ENCODE assay signal across 19 mouse cellular contexts in genomic region chr2:103239086-103239485, GRCm38 (mm10).
A peak's percentile ranks its signal among the peaks of the same experiment; 100 is the strongest.
DNase-seq lines count a peak whose midpoint lies in the region; ATAC-seq and TF ChIP-seq lines count a peak whose summit lies in the region.
"Had no signal": no experiment of that assay in that cellular context is flagged by ENCODE, and none has a peak within 500 bp of the region (broad histone marks: within the 10 kb centered on the region; RNA-seq: fewer than 3 reads in every experiment).

No protein-coding gene starts in this region.

- 92% methylated on average over 4 of the region's 4 CpGs for WGBS in kidney, embryonic 15.5 days

- H3K9ac ChIP-seq in kidney, embryonic 15.5 days = no peak overlapping the region
- H3K9ac ChIP-seq: embryonic facial prominence, embryonic 13.5 days; forebrain, embryonic 15.5 days; limb, embryonic 15.5 days; liver, postnatal 0 days had no signal

- H3K4me3 ChIP-seq in kidney, embryonic 15.5 days (replicated peaks) = no peak overlapping the region
- no peak overlapping the region for H3K4me3 ChIP-seq in left cerebral cortex, adult 2 months
- H3K4me3 ChIP-seq: embryonic facial prominence, embryonic 13.5 days; forebrain, embryonic 15.5 days; heart, adult 2 months; limb, embryonic 15.5 days had no signal

- H3K36me3 ChIP-seq in kidney, embryonic 15.5 days = no peaks in the 10 kb centered on the region
- H3K36me3 ChIP-seq: embryonic facial prominence, embryonic 13.5 days; forebrain, embryonic 15.5 days; limb, embryonic 15.5 days had no signal

- peak; percentile 4 to 42 for DNase-seq in kidney, postnatal 25 days
- DNase-seq in urinary bladder, adult 18-20 months (ENCODE audit: low spot score in 2 of 2) = peak; percentile 16 to 24
- DNase-seq in urinary bladder, postnatal 4 days (ENCODE audit: low spot score in 2 of 2) = no peak
- DNase-seq in adrenal gland, postnatal 25 days = peak; percentile 23
- no peak for DNase-seq in left cerebral cortex, adult 2 months (ENCODE audit: extremely low spot score in 1 of 2, low spot score in 2 of 2)
- DNase-seq in retina, postnatal 1 day = no peak
- DNase-seq: cerebellum, adult 9-11 months; gastrocnemius, postnatal 25 days; heart, adult 2 months; heart, postnatal 4 days; kidney, postnatal 14 days; liver, postnatal 0 days; lung, postnatal 36 days had no signal

- intact Hi-C loops in left cerebral cortex, adult 2 months (cut with DNase I) = no loop called here

- H3K4me2 ChIP-seq in kidney, embryonic 15.5 days = no peak overlapping the region
- H3K4me2 ChIP-seq: embryonic facial prominence, embryonic 13.5 days; forebrain, embryonic 15.5 days; limb, embryonic 15.5 days had no signal

- ATAC-seq in kidney, embryonic 15.5 days (replicated peaks; ENCODE audit: low FRiP score) = no peak
- ATAC-seq: forebrain, embryonic 15.5 days; hindbrain, embryonic 16.5 days; intestine, embryonic 16.5 days; liver, postnatal 0 days had no signal

- H3K27me3 ChIP-seq in kidney, embryonic 15.5 days = no peaks in the 10 kb centered on the region
- H3K27me3 ChIP-seq: embryonic facial prominence, embryonic 13.5 days; forebrain, embryonic 15.5 days; limb, embryonic 15.5 days had no signal

- TF ChIP-seq CTCF in left cerebral cortex, adult 2 months (IDR thresholded peaks at IDR 0.05) = no peak

- no peaks in the 10 kb centered on the region for H3K9me3 ChIP-seq in kidney, embryonic 15.5 days (replicated peaks)
- H3K9me3 ChIP-seq: embryonic facial prominence, embryonic 13.5 days; forebrain, embryonic 15.5 days; limb, embryonic 15.5 days had no signal

- H3K4me1 ChIP-seq in kidney, embryonic 15.5 days = no peaks in the 10 kb centered on the region
- H3K4me1 ChIP-seq: embryonic facial prominence, embryonic 13.5 days; forebrain, embryonic 15.5 days; limb, embryonic 15.5 days had no signal

- H3K27ac ChIP-seq in kidney, embryonic 15.5 days = no peak overlapping the region
- no peak overlapping the region for H3K27ac ChIP-seq in left cerebral cortex, adult 2 months
- H3K27ac ChIP-seq: embryonic facial prominence, embryonic 13.5 days; forebrain, embryonic 15.5 days; heart, adult 2 months; limb, embryonic 15.5 days had no signal

Comparison
In these comparisons a context has a peak if more than half of its experiments do, and no peak if none do; other contexts are left out.
1. DNase-seq: peak in kidney, postnatal 25 days (2 of 2), urinary bladder, adult 18-20 months (2 of 2) and adrenal gland, postnatal 25 days (single experiment); none in urinary bladder, postnatal 4 days (0 of 2), left cerebral cortex, adult 2 months (0 of 2) and retina, postnatal 1 day (single experiment).